Mouse (Mus musculus) stomach, embryonic 16.5 days (tissue): ENCODE measurements around the gene Sec24d. TPM values are rescaled to one million over a fixed set of nuclear protein-coding genes. Genes with fewer than 3 reads are reported as not detected.
"Not testable (repeated sequence)": the region's sequence is repeated elsewhere in the genome, so short reads cannot be mapped to it uniquely, and the experiment has no call there.

Experiments used
- ATAC-seq: fragments of 200-750 bp; cut with Nextera tagmentation; 2 replicates; pipeline ENCODE4 v1.8.0; 2017; ENCODE audit warnings: moderate number of reproducible peaks, moderate TSS enrichment; ENCODE audit not compliant: insufficient read depth, low FRiP score
- H3K27ac ChIP-seq: fragments of 300-500 bp; sonication (generic); 2 replicates; pipeline ENCODE4 v1.5.1; 2014; ENCODE audit warnings: low read length
- H3K27me3 ChIP-seq: fragments of 300-500 bp; sonication (generic); 2 replicates; pipeline ENCODE4 v1.6.1; 2014; ENCODE audit warnings: low read length, control low read depth, mixed read lengths; ENCODE audit not compliant: control insufficient read depth, insufficient read depth
- H3K36me3 ChIP-seq: fragments of 300-500 bp; sonication (generic); 2 replicates; pipeline ENCODE4 v1.6.1; 2014; ENCODE audit warnings: low read length; ENCODE audit not compliant: control insufficient read depth, insufficient read depth
- H3K4me1 ChIP-seq: fragments of 300-500 bp; sonication (generic); 2 replicates; pipeline ENCODE4 v1.6.1; 2014; ENCODE audit warnings: low read length, control low read depth, mixed read lengths; ENCODE audit not compliant: control insufficient read depth, insufficient read depth
- H3K4me2 ChIP-seq: fragments of 300-500 bp; sonication (generic); 2 replicates; pipeline ENCODE4 v1.6.1; 2014; ENCODE audit warnings: low read depth, low read length, mixed read lengths
- H3K4me3 ChIP-seq: fragments of 300-500 bp; sonication (generic); replicated peaks from 2 replicates; pipeline ENCODE4 v1.5.1; 2014; ENCODE audit warnings: mild to moderate bottlenecking, low read length
- H3K9ac ChIP-seq: fragments of 300-500 bp; sonication (generic); 2 replicates; pipeline ENCODE4 v1.6.1; 2014; ENCODE audit warnings: low read length
- H3K9me3 ChIP-seq: fragments of 300-500 bp; sonication (generic); replicated peaks from 2 replicates; pipeline ENCODE4 v1.6.1; 2016; ENCODE audit warnings: low read length, control low read depth; ENCODE audit not compliant: control insufficient read depth
- WGBS: fragments of 180-500 bp; shearing (Covaris S2); extraction: QIAGEN DNeasy Blood & Tissue Kit; methylation state at CpG from one replicate; pipeline ENCODE4 v1.1.7; 2014; 5-methylcytosine and 5-hydroxymethylcytosine counted together
- polyA plus RNA-seq: library from polyadenylated mRNA; unstranded; fragments of >200 nt; fragmentation: Nextera tagmentation; extraction: Ambion mirVana; gene quantifications from 2 replicates; pipeline ENCODE4 v1.2.1, GENCODE M21; 2015

The Sec24d gene
- polyA plus RNA-seq, 1 experiment from 2014 or later: 114 TPM

DNA sequence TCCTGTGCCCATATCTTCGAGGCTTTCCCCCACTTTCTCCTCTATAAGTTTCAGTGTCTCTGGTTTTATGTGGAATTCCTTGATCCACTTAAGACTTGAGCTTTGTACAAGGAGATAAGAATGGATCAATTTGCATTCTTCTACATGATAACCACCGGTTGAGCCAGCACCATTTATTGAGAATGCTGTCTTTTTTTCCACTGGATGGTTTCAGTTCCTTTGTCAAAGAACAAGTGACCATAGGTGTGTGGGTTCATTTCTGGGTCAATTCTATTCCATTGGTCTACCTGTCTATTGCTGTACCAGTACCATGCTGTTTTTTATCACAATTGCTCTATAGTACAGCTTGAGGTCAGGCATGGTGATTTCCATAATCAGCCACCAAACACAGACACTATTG lies 99.6 kb downstream of the Sec24d start:
- H3K36me3 ChIP-seq, H3K4me3 ChIP-seq, H3K4me1 ChIP-seq, H3K27me3 ChIP-seq, H3K9me3 ChIP-seq, H3K4me2 ChIP-seq, ATAC-seq, H3K9ac ChIP-seq, H3K27ac ChIP-seq: not testable (repeated sequence)
- WGBS: 70% methylated on average over 2 of the region's 2 CpGs

DNA sequence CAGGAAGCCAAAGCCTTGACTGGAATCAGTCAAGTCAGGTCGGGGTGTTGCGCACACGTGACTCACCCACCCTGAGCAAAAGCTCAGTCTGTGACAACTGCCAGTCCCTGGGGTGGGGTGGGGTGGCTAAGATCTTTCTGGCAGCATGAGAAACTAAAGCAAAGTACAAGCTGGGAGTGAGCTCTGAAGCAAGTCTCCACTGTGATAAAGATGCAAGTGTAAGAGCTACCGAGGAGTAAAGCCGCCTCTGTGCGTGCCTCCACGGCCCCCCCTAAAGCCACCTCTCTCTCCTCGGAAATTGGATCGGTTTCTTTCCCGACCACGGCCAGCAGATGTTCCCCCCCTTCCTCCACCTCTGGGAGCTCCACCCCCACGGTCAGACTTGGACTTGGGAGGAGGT lies 101.9 kb downstream of the Sec24d start:
- no peak overlapping the region for H3K4me3 ChIP-seq
- H3K4me1 ChIP-seq: no peaks in the 10 kb centered on the region
- no peak overlapping the region for H3K4me2 ChIP-seq
- H3K36me3 ChIP-seq: peaks cover 8% of the 10 kb centered on the region; the same call in 1 of the 2 replicates
- H3K9ac ChIP-seq: no peak overlapping the region
- H3K27me3 ChIP-seq: no peaks in the 10 kb centered on the region
- H3K9me3 ChIP-seq: no peaks in the 10 kb centered on the region
- no peak for ATAC-seq
- WGBS: 76% methylated on average over 12 of the region's 12 CpGs
- H3K27ac ChIP-seq: no peak overlapping the region

DNA sequence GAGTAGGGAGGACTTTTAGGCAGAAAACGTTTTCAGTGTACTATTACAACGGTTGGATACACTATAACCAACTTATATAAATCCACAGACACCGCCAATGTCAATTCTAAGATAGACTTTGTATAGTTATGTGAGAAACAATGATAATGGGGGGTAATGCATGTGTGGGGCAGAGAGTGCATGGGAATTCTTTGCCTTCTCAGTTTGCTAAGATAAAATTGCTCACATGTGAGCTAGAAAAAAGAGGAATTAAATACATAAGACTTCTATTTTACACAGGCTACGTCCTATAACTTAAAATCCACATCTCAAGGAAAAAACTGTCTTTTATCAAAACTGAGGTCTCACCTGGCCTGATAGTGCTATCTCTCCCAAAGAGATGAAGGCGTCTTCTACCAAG lies 103.7 kb downstream of the Sec24d start:
- Histone ChIP-seq H3K27ac (no peak overlapping the region), H3K9ac (no peak overlapping the region), H3K4me1 (no peaks in the 10 kb centered on the region), H3K4me3 (no peak overlapping the region), H3K9me3 (no peaks in the 10 kb centered on the region), H3K4me2 (no peak overlapping the region), H3K27me3 (no peaks in the 10 kb centered on the region), H3K36me3 (peaks cover 5% of the 10 kb centered on the region; the same call in 1 of the 2 replicates)
- ATAC-seq: no peak
- WGBS: 90% methylated on average over 5 of the region's 5 CpGs

DNA sequence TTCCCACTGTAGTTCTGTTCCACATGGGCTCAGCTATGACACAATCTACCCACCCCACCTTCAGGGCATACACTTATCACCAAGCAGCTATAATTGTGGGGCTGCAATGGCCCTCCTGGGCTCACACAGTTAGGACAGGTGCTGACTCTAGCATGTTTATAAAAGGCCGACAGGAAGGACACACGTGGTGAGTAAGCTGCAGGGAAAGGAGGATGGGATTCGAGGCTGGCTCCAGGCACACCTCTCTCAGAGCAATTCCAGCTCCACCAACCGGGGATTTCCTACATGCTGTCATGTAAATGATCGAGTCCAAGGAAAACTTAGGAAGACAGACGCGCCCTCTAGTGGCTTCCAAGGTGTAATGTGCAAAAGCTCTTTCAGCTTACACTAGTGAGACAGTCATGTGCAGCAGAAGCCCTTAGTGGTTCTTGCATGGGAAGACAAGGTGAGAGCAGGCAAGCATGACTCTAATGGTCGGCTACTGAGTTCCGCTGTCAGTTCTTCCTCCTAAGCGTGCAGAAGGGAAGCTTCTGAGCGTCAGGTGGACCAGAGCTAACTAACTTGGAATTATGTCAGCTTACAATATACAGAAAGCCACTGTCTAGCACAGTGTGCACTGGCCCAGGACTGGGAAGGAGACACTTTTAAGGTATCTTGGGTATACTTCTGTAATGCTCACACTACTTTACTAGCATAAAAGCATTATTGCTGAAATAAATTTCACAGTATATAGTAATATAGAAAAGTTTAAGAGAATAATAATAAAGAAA lies 104.7 kb downstream of the Sec24d start:
- H3K4me2 ChIP-seq: no peak overlapping the region
- peaks cover 2% of the 10 kb centered on the region; the same call in 1 of the 2 replicates for H3K36me3 ChIP-seq

DNA sequence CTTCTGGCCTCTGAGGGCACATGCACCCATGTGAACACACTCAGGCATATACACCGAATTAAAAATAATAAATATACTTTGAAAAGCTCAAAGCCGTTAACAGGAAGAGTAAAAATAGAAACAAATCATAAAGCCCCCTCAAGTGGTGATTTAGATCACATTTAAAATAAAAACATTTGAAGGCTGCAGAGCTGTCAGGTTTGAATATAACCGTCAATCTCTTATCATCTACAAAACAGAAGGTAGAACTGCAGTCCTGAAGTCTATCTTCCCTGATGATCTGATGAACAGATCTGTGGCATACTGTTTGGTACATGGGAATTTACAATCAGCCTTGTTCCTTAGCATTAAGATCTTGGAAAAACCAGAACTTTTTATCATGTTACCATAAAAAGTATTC lies 109.3 kb downstream of the Sec24d start:
- ATAC-seq: no peak
- Histone ChIP-seq H3K27me3 (no peaks in the 10 kb centered on the region), H3K4me1 (no peaks in the 10 kb centered on the region), H3K36me3 (0 out of 2 replicates have a peak, but pooled peaks cover 8% of the 10 kb centered on the region), H3K27ac (no peak overlapping the region), H3K4me2 (no peak overlapping the region), H3K4me3 (no peak overlapping the region), H3K9ac (no peak overlapping the region), H3K9me3 (no peaks in the 10 kb centered on the region)
- WGBS: 94% methylated on average over 3 of the region's 3 CpGs

More for the DNA sequence above, 104.7 kb downstream of the Sec24d start:
- Histone ChIP-seq H3K4me1 (no peaks in the 10 kb centered on the region), H3K9ac (no peak overlapping the region), H3K27me3 (no peaks in the 10 kb centered on the region), H3K4me3 (no peak overlapping the region), H3K9me3 (no peaks in the 10 kb centered on the region), H3K27ac (no peak overlapping the region)
- 23% methylated on average over 11 of the region's 11 CpGs for WGBS
- ATAC-seq: peak; percentile 50; the same call in 1 of the 2 replicates

DNA sequence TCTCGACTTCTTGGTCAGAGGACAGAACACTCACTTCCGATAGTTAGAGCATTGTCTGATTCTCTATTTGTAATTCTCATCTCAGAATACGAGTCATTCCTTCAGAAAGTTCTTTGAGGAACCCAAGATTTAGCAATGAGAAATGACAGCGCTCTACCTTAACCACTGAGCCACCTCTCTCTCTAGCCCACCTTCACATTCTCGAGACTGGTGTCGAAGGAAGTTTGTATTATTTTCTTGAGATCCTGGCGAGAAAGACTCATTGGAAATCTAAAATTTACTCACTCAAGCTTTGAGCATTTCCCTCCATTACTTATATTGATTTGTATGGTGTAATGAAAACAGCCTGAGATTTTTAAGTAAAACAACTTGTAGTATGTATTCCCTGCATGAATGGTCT lies 117.2 kb downstream of the Sec24d start:
- 0 out of 2 replicates have a peak, but pooled peaks cover 3% of the 10 kb centered on the region for H3K36me3 ChIP-seq
- no peak overlapping the region for H3K4me3 ChIP-seq
- no peak overlapping the region for H3K27ac ChIP-seq
- no peaks in the 10 kb centered on the region for H3K9me3 ChIP-seq
- H3K4me1 ChIP-seq: no peaks in the 10 kb centered on the region
- 88% methylated on average over 7 of the region's 7 CpGs for WGBS
- no peak for ATAC-seq
- H3K4me2 ChIP-seq: peak overlapping the region; percentile 62
- no peaks in the 10 kb centered on the region for H3K27me3 ChIP-seq
- no peak overlapping the region for H3K9ac ChIP-seq

DNA sequence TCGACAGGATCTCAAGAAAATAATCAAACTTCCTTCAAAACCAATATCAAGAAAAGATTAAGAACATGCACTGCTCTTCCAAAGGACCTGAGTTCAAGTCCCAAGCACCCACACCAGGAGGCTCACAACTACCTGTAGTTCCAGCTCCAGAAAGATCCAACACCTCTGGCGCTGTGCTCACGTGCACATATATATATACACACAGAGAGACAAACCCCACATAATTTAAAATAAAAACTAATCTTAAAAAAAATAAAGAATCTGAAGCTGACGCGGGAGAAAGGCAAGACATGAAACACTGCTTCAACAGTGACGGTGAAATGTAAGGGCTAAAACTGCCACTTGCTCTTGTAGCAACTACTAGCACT lies 117.8 kb downstream of the Sec24d start:
- Histone ChIP-seq H3K27me3 (no peaks in the 10 kb centered on the region), H3K4me1 (no peaks in the 10 kb centered on the region), H3K36me3 (0 out of 2 replicates have a peak, but pooled peaks cover 3% of the 10 kb centered on the region), H3K9ac (peak overlapping the region; percentile 71), H3K4me3 (peak overlapping the region; percentile 62), H3K9me3 (no peaks in the 10 kb centered on the region), H3K27ac (peak overlapping the region; percentile 91), H3K4me2 (peak overlapping the region; percentile 62)
- 0 out of 2 replicates have a peak, but pooled peaks have one; percentile 2 for ATAC-seq
- WGBS: 10% methylated on average over 6 of the region's 6 CpGs

DNA sequence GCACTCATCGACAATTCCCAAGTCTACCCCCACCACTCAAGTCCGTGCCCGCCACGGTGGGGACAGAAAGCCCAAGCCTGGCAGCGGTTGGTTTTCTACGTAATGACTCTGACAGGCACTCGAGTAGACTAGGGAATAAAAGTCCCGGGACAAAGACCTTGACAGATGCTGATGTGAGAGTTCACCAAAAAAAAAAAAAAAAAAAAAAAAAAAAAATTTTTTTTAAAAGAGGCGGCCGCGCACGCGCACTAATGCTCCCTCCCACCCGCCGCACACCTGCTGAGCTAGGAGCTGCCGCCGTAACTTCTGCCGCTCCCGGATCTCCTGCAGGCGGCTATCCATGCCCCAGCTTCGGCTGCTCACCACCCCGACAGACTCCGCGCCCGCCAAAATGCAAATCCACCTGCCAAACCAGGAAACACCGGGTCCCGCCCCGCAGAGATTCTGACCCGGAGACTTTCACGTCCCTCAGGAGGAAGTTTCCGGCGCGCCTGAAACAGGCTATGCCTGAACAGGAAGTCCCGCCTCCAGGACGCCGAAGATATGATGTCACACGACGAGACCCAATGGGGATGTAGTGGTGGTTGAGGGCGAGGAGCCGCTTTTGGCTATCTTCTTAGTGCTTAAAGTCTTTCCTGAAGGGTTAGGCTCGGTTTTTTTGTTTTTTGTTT lies 118.4 kb downstream of the Sec24d start, which contains the start of gene Mettl14:
Gene Mettl14 (minus strand): TSS at position 623 of the 671 bp plus-strand sequence.
- H3K27ac ChIP-seq: peak within 1 kb of the TSS; percentile 91
- no peaks in the 10 kb centered on the region for H3K9me3 ChIP-seq
- H3K9ac ChIP-seq: peak within 1 kb of the TSS; percentile 71
- 0% methylated on average over 41 of the region's 41 CpGs for WGBS
- no peaks in the 10 kb centered on the region for H3K4me1 ChIP-seq
- peak within 1 kb of the TSS; percentile 62 for H3K4me3 ChIP-seq
- H3K36me3 ChIP-seq: 0 out of 2 replicates have a peak, but pooled peaks cover 3% of the 10 kb centered on the region
- H3K4me2 ChIP-seq: peak within 1 kb of the TSS; percentile 69
- peak; percentile 98 for ATAC-seq
- H3K27me3 ChIP-seq: no peaks in the 10 kb centered on the region

DNA sequence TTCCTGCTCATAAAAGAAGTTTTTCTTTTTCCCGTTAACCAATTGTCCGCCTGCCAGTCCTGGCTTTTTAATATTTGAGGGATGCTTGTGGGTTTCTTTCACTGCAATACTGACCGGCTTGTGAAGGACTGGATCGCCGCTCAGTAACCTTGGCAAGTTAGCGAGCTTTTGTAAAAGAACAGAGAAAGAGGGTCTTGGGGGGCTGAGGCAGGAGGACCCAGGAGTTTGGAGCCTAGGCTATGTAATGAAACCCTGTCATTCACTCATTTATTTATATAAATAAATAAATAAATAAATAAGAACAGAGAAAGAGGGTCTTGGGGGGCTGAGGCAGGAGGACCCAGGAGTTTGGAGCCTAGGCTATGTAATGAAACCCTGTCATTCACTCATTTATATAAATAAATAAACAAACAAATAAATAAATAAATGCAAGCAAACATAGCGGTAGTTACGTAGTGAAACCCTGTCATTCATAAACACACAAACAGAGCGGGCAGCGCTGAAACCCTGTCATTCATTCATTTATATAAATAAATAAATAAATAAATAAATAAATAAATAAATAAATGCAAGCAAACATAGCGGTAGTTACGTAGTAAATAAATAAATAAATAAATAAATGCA lies 119.0 kb downstream of the Sec24d start:
- 14% methylated on average over 12 of the region's 12 CpGs for WGBS

More for the DNA sequence above, 119.0 kb downstream of the Sec24d start:
- H3K9ac ChIP-seq: peak overlapping the region; percentile 71
- H3K36me3 ChIP-seq, H3K9me3 ChIP-seq, H3K27me3 ChIP-seq, H3K4me1 ChIP-seq: not testable (repeated sequence)
- peak overlapping the region; percentile 69 for H3K4me2 ChIP-seq
- peak; percentile 62; the same call in 1 of the 2 replicates for ATAC-seq
- H3K27ac ChIP-seq: peak overlapping the region; percentile 91
- peak overlapping the region; percentile 62 for H3K4me3 ChIP-seq
